Mouse (Mus musculus) intestine, embryonic 15.5 days (tissue): Measurements from ENCODE around the gene Gm20662. TPM values are rescaled to one million over a fixed set of nuclear protein-coding genes. Genes with fewer than 3 reads are reported as not detected.

ENCODE experiments used
- ATAC-seq: fragments of 200-750 bp; cut with Nextera tagmentation; 2 replicates; pipeline ENCODE4 v1.8.0; 2017; ENCODE audit warnings: moderate TSS enrichment, moderate library complexity
- H3K27ac ChIP-seq: fragments of 300-500 bp; sonication (generic); 2 replicates; pipeline ENCODE4 v1.5.1; 2015; ENCODE audit warnings: mild to moderate bottlenecking, inconsistent platforms
- H3K27me3 ChIP-seq: fragments of 300-500 bp; sonication (generic); replicated peaks from 2 replicates; pipeline ENCODE4 v1.6.1; 2015; ENCODE audit warnings: inconsistent platforms
- H3K36me3 ChIP-seq: fragments of 300-500 bp; sonication (generic); 2 replicates; pipeline ENCODE4 v1.6.1; 2015; ENCODE audit warnings: inconsistent platforms
- H3K4me1 ChIP-seq: fragments of 300-500 bp; sonication (generic); replicated peaks from 2 replicates; pipeline ENCODE4 v1.6.1; 2015; ENCODE audit warnings: inconsistent platforms
- H3K4me2 ChIP-seq: fragments of 300-500 bp; sonication (generic); replicated peaks from 2 replicates; pipeline ENCODE4 v1.6.1; 2015; ENCODE audit warnings: mild to moderate bottlenecking, inconsistent platforms
- H3K4me3 ChIP-seq: fragments of 300-500 bp; sonication (generic); replicated peaks from 2 replicates; pipeline ENCODE4 v1.5.1; 2015; ENCODE audit warnings: inconsistent platforms
- H3K9ac ChIP-seq: fragments of 300-500 bp; sonication (generic); 2 replicates; pipeline ENCODE4 v1.6.1; 2015; ENCODE audit warnings: inconsistent platforms
- H3K9me3 ChIP-seq: fragments of 300-500 bp; sonication (generic); 2 replicates; pipeline ENCODE4 v1.6.1; 2016; ENCODE audit warnings: inconsistent platforms
- WGBS: fragments of 180-500 bp; shearing (Covaris S2); methylation state at CpG from one replicate; pipeline ENCODE4 v1.1.7; 2015; 5-methylcytosine and 5-hydroxymethylcytosine counted together
- polyA plus RNA-seq: library from polyadenylated mRNA; unstranded; fragments of >200 nt; fragmentation: Nextera tagmentation; extraction: Ambion mirVana; gene quantifications from 2 replicates; pipeline ENCODE4 v1.2.1, GENCODE M21; 2015

The Gm20662 gene
- polyA plus RNA-seq, 1 experiment from 2014 or later: 0.10 TPM

DNA sequence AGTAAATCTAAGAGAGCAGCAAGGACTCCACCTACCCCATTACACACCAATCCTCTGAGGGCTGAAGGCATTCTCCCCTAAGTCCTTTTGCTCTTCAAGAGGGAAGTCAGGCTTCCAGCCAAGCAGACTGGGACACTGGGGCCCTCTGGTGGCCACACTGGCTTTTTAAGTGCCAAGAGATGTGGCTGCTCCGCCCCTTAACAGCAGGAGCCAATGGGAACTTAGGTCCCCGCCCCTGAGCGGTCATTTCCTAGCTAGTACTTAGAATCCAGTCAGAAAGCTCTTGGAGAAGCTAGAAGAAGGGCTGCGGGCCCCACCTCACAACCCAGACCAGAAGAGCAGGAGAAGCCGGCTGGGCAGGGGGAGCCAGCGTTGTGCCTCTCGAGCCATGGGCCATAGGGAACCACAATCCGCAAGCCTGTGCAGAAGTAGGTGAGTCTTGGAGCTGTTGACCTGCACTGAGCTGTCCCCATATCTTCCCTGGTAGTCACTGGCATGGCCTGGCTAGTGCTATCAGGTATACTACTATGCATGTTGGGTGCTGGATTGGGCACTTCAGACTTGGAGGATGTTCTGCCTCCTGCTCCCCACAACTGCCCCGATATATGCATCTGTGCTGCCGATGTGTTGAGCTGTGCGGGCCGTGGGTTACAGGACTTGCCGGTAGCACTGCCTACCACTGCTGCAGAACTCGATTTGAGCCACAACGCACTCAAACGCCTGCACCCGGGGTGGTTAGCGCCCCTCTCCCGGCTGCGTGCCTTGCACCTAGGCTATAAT, 56.9 kb downstream of the Gm20662 start, which contains the start of gene Amigo3:
TSS of gene Amigo3 (plus strand) at position 275 of the 780 bp plus-strand sequence.
- Histone ChIP-seq H3K9me3 (no peaks in the 10 kb centered on the region), H3K36me3 (peaks cover 26% of the 10 kb centered on the region), H3K4me2 (peak within 1 kb of the TSS; percentile 47), H3K9ac (peak within 1 kb of the TSS; percentile 8; the same call in 1 of the 2 replicates), H3K4me3 (no peak within 1 kb of the TSS; the same call in 1 of the 2 replicates), H3K4me1 (peaks cover 40% of the 10 kb centered on the region), H3K27me3 (no peaks in the 10 kb centered on the region), H3K27ac (peak within 1 kb of the TSS; percentile 38)
- WGBS: 53% methylated on average over 20 of the region's 20 CpGs
- peak; percentile 54 for ATAC-seq

DNA sequence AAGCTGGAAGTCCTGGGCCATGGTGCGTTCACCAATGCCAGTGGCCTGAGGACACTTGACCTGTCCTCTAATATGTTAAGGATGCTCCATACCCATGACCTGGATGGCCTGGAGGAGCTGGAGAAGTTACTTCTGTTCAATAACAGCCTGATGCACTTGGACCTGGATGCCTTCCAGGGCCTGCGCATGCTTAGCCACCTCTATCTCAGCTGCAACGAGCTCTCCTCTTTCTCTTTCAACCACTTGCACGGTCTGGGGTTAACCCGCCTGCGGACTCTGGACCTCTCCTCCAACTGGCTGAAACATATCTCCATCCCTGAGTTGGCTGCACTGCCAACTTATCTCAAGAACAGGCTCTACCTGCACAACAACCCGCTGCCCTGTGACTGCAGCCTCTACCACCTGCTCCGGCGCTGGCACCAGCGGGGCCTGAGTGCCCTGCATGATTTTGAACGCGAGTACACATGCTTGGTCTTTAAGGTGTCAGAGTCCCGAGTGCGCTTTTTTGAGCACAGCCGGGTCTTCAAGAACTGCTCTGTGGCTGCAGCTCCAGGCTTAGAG, 57.6 kb downstream of the Gm20662 start:
- no peak for ATAC-seq
- H3K4me2 ChIP-seq: 0 out of 2 replicates have a peak overlapping the region, but pooled peaks have one; percentile 47
- peaks cover 32% of the 10 kb centered on the region for H3K36me3 ChIP-seq
- peaks cover 36% of the 10 kb centered on the region for H3K4me1 ChIP-seq
- 78% methylated on average over 15 of the region's 15 CpGs for WGBS
- no peaks in the 10 kb centered on the region for H3K9me3 ChIP-seq
- no peaks in the 10 kb centered on the region for H3K27me3 ChIP-seq
- H3K4me3 ChIP-seq: no peak overlapping the region
- no peak overlapping the region for H3K9ac ChIP-seq
- H3K27ac ChIP-seq: peak overlapping the region; percentile 38; the same call in 1 of the 2 replicates

DNA sequence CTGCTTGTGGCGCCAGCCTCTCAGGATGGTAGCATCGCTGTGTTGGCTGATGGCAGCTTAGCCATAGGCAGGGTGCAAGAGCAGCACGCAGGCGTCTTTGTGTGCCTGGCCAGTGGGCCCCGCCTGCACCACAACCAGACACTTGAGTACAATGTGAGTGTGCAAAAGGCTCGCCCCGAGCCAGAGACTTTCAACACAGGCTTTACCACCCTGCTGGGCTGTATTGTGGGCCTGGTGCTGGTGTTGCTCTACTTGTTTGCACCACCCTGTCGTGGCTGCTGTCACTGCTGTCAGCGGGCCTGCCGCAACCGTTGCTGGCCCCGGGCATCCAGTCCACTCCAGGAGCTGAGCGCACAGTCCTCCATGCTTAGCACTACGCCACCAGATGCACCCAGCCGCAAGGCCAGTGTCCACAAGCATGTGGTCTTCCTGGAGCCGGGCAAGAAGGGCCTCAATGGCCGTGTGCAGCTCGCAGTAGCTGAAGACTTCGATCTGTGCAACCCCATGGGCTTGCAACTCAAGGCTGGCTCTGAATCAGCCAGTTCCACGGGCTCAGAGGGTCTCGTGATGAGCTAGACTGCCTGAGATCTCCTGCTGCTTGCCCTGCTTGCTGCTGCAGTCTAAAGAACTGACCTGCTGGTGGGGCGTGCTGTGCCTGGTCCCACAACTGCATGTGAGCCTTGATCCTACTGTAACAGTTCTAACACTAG, 58.3 kb downstream of the Gm20662 start:
- peaks cover 38% of the 10 kb centered on the region for H3K36me3 ChIP-seq
- H3K9ac ChIP-seq: no peak overlapping the region
- H3K4me2 ChIP-seq: no peak overlapping the region
- ATAC-seq: no peak
- no peaks in the 10 kb centered on the region for H3K27me3 ChIP-seq
- 88% methylated on average over 22 of the region's 22 CpGs for WGBS
- no peak overlapping the region for H3K4me3 ChIP-seq
- H3K9me3 ChIP-seq: no peaks in the 10 kb centered on the region
- peaks cover 35% of the 10 kb centered on the region for H3K4me1 ChIP-seq
- H3K27ac ChIP-seq: no peak overlapping the region

DNA sequence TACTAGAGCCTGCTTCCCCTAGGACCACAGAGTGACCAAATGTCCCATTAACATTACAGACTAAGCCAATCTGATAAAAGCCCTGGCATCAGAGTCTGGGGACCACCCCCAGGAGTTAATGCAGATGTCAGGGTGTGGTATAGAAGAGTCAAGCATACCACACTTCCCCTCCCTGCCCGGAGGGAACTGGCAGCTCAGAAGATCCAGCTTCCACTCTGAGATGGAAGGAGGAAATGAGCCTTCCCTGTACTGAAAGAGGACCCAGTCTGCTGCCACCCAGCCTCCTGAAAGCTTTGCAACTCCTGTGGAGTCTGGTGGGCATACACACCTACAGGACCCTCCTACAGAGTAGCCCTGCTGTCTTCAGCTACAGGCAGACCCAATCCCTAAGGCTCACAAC, 58.9 kb downstream of the Gm20662 start:
- WGBS: 61% methylated on average over 1 of the region's 1 CpGs
- H3K36me3 ChIP-seq: peaks cover 38% of the 10 kb centered on the region
- H3K27ac ChIP-seq: no peak overlapping the region
- H3K4me3 ChIP-seq: no peak overlapping the region
- no peak for ATAC-seq
- H3K4me2 ChIP-seq: no peak overlapping the region
- H3K9ac ChIP-seq: no peak overlapping the region
- peaks cover 30% of the 10 kb centered on the region for H3K4me1 ChIP-seq
- no peaks in the 10 kb centered on the region for H3K9me3 ChIP-seq
- no peaks in the 10 kb centered on the region for H3K27me3 ChIP-seq

DNA sequence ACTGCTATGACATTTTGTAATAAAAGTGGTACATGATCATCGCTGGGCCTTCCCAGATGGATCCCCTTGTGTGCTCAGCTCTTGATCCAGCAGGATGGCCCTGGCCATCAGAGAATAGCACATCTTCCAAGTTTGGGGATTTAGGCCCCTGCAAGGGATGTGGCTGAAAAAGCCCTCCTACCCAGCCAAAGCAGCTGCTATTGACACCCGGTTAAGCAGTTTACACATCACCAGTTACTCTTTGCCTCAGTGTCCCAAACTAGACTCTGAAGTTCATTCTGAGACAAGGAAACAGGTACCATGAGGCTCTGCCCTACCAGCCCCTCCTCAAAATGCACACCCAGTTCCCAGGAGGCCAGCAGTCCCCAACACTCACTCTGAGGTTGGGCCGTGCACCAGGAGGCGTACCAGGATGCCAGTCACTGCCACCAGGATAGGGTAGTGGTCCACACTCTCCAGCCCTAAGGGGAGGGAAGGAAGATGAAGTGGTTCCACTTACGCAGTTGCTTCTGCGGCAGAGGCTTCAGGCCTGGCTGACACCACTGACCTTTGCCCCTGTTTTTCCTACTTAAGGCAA, 59.6 kb downstream of the Gm20662 start:
- H3K9ac ChIP-seq: no peak overlapping the region
- H3K4me2 ChIP-seq: no peak overlapping the region
- H3K4me3 ChIP-seq: no peak overlapping the region
- no peak overlapping the region for H3K27ac ChIP-seq
- peaks cover 24% of the 10 kb centered on the region for H3K4me1 ChIP-seq
- ATAC-seq: no peak
- no peaks in the 10 kb centered on the region for H3K27me3 ChIP-seq
- WGBS: 88% methylated on average over 6 of the region's 6 CpGs
- H3K36me3 ChIP-seq: peaks cover 31% of the 10 kb centered on the region
- H3K9me3 ChIP-seq: no peaks in the 10 kb centered on the region

DNA sequence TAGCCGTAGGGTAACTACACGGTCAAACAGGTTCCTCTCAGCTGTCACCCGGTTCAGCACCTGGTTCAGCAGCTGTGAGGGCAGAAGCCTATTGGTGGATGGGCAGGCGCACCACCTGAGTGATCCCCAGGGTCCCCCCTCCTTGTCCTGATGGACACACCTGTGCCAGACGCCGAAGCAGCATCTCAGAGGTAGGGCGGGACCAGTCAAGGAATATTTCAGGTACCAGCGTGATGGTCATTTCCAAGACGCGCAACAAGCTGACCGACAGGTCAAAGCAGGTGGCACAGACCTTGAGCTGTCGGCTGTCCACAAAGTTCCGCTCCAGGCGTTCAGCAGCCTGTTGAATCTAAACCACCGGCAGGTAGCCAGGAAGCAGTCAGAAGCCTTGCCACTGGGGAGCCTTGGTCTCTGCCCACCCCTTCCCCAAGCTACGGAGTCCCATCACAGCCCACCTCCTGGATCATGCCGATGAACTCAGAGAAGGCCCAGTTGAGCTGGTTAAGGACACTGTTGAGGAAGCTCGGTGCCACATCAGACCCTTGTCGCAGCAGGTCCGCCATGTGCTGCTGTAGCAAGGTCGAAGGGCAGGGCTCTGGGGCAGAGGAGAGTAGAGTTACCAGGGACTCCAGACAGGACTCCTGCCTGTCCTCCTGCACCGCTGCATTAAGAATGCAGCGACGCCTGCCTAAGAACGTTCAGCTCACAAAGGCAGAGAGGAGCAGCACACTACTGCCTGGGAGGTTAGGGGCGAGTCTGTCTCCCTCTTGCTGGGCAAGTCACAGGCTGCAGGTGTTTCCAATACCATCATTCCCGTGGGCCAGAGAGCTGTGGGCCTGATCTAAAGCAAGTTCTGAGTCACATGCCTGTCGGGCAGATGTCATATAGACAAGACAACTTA, 60.5 kb downstream of the Gm20662 start:
- ATAC-seq: no peak
- Histone ChIP-seq H3K4me1 (peaks cover 20% of the 10 kb centered on the region), H3K9ac (no peak overlapping the region), H3K4me2 (no peak overlapping the region), H3K27ac (no peak overlapping the region), H3K9me3 (no peaks in the 10 kb centered on the region), H3K36me3 (peaks cover 23% of the 10 kb centered on the region), H3K27me3 (no peaks in the 10 kb centered on the region), H3K4me3 (no peak overlapping the region)
- WGBS: 81% methylated on average over 28 of the region's 28 CpGs

DNA sequence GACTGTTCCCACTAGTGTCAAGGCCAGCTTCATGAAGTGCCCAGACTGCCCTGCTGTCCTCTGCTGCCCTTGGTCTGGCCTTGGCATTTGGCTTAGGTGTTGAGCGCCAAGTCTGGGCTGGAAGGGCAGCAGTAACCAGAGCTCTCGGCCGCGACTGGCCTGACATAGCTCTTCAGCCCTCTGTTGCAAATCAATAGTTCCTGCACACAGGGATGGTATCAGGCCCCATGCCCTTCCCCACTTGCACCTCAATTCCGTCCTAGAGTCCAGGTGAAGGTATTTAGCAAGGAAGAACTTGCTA, 61.1 kb downstream of the Gm20662 start:
- Histone ChIP-seq H3K4me1 (peaks cover 19% of the 10 kb centered on the region), H3K4me3 (no peak overlapping the region), H3K36me3 (peaks cover 23% of the 10 kb centered on the region; the same call in 1 of the 2 replicates), H3K9me3 (no peaks in the 10 kb centered on the region), H3K9ac (no peak overlapping the region), H3K27me3 (no peaks in the 10 kb centered on the region), H3K27ac (no peak overlapping the region), H3K4me2 (no peak overlapping the region)
- ATAC-seq: no peak
- WGBS: 86% methylated on average over 5 of the region's 5 CpGs

DNA sequence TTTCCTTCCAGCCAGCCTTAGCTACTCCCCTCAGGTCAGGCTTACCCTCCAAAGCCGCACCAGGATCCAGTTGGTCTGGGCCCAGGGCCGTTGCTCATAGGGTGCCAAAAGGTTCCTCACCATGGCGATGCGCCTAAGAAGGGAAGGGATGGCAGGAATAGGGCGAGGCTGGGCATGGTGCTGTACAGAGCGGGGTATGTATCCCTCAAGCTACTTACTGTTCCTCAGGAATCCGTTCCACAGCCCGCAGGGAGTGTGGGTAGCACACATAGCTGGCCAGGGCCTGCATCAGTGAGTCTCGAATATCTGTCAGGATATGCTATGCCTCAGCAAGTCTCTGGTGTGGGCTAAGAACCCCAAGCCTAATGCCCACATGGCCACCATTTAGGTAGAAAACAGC, 62.1 kb downstream of the Gm20662 start:
- H3K4me3 ChIP-seq: no peak overlapping the region
- no peaks in the 10 kb centered on the region for H3K27me3 ChIP-seq
- H3K36me3 ChIP-seq: peaks cover 29% of the 10 kb centered on the region; the same call in 1 of the 2 replicates
- H3K4me2 ChIP-seq: no peak overlapping the region
- no peak overlapping the region for H3K9ac ChIP-seq
- no peak for ATAC-seq
- no peak overlapping the region for H3K27ac ChIP-seq
- peaks cover 10% of the 10 kb centered on the region for H3K4me1 ChIP-seq
- 94% methylated on average over 9 of the region's 9 CpGs for WGBS
- H3K9me3 ChIP-seq: no peaks in the 10 kb centered on the region

DNA sequence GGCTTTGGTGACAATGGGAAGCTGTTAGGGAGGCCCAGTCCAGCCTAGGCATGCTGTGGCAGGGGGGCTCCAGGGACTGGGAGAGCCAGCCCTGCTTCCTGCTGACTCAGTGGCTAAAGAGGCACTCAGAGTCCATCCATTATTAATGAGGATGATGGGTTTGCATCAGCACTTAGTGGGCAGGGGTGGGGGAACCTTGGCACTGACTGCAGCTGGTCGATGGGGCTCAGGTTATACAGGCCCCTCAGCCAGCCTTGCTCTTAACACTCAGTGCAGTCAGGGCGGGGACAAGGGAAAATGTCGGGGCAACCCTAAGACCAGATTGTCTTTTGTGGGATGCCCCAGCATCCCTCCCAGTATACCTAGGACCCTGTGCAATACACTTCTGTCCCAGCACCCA, 66.0 kb downstream of the Gm20662 start:
- H3K4me2 ChIP-seq: no peak overlapping the region
- no peak overlapping the region for H3K9ac ChIP-seq
- ATAC-seq: no peak
- H3K4me1 ChIP-seq: no peaks in the 10 kb centered on the region
- H3K27me3 ChIP-seq: no peaks in the 10 kb centered on the region
- 93% methylated on average over 3 of the region's 3 CpGs for WGBS
- no peak overlapping the region for H3K27ac ChIP-seq
- no peaks in the 10 kb centered on the region for H3K9me3 ChIP-seq
- H3K4me3 ChIP-seq: no peak overlapping the region
- H3K36me3 ChIP-seq: peaks cover 20% of the 10 kb centered on the region; the same call in 1 of the 2 replicates

DNA sequence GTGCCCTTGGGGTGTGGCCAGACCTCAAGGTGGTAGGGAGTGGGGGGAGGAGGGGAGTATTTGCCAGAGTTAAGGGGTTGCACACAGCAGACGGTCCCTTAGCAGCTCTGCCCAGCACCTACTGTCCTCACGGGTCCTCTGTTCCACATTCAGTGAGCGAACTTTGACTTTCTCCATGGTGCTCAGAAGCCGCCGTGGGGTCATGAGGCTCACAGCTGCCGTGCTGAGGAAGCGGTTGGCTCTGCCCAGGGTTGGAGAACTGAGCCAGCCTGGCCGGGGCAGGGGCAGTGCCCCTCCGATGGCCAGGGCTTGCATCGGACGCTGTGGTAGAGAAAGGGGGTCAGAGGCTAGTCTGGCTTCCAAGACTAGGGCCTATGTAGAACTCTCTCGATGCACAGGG, 67.2 kb downstream of the Gm20662 start:
- Histone ChIP-seq H3K9me3 (no peaks in the 10 kb centered on the region), H3K4me2 (no peak overlapping the region), H3K4me3 (no peak overlapping the region), H3K4me1 (peaks cover 4% of the 10 kb centered on the region; the same call in 1 of the 2 replicates), H3K9ac (no peak overlapping the region), H3K36me3 (peaks cover 17% of the 10 kb centered on the region; the same call in 1 of the 2 replicates), H3K27ac (no peak overlapping the region), H3K27me3 (no peaks in the 10 kb centered on the region)
- 85% methylated on average over 12 of the region's 12 CpGs for WGBS
- no peak for ATAC-seq

DNA sequence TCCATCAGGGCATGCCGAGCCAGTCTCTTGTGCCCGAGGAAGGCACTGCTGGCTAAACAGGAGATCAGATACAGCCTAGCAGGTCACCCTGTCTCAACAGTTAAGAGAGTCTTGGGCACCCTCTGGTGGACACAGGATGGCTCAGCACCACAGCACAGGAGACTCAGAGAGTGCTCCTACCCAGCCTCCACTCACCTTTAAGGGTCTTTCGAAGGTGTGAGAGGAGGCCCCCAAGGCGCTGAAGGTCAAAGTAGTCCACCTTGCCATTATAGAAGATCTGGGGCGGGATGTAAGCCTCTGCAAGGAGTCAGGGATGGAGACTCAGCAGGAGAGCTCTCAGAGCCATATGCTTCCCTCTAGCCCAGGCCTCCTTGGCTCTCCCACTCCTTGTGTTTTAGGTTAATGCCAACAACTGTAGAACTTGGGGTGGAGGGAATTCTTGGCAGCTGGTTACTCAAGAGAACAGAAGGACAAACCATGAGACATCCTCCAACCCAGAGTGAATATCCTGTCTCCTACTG, 69.4 kb downstream of the Gm20662 start:
- 38% methylated on average over 5 of the region's 5 CpGs for whole genome bisulfite sequencing
- H3K27ac ChIP-seq: no peak overlapping the region
- ATAC-seq: peak; percentile 62

More for the DNA sequence above, 69.4 kb downstream of the Gm20662 start:
- Histone ChIP-seq H3K9me3 (no peaks in the 10 kb centered on the region), H3K36me3 (0 out of 2 replicates have a peak, but pooled peaks cover 8% of the 10 kb centered on the region), H3K27me3 (no peaks in the 10 kb centered on the region), H3K4me3 (no peak overlapping the region), H3K4me1 (peaks cover 4% of the 10 kb centered on the region; the same call in 1 of the 2 replicates), H3K4me2 (no peak overlapping the region), H3K9ac (no peak overlapping the region)
